Mouse (Mus musculus) lung, adult 2 months (tissue): ENCODE measurements around the gene Clic3.

Experiments
- CTCF ChIP-seq: fragments of 200-500 bp; IDR thresholded peaks from 2 replicates; pipeline ENCODE4 v1.5.1; 2011; ENCODE audit warnings: mild to moderate bottlenecking, low read length, control low read depth; ENCODE audit not compliant: insufficient read depth
- POLR2A ChIP-seq: fragments of 200-500 bp; IDR thresholded peaks from 2 replicates; pipeline ENCODE4 v1.6.1; 2011; ENCODE audit warnings: low read depth, mild to moderate bottlenecking, control low read depth, low read length, borderline replicate concordance; ENCODE audit errors: extremely low read depth

GRCm38 (mm10) chr2:25477967-25478675, 21.5 kb downstream of the Clic3 start:
- no peak for TF ChIP-seq POLR2A
- no peak for TF ChIP-seq CTCF
